Mouse (Mus musculus) heart, postnatal 14 days (tissue): Measurements from ENCODE around the gene Kcnc2. TPM values are rescaled to one million over a fixed set of nuclear protein-coding genes. Genes with fewer than 3 reads are reported as not detected.

ENCODE experiments used
- total RNA-seq, 2 experiments: library from RNA; stranded (reverse); gene quantifications; 2 replicates each; pipeline ENCODE4 v1.2.3; 2021

Gene Kcnc2
- total RNA-seq, 2 experiments from 2014 or later: 0.66 to 0.76 TPM

Other genes with a start within 250 kb of the Kcnc2 start
- gene Glipr1l1, start 210.9 kb upstream of the Kcnc2 start, total RNA-seq: not detected
- gene Glipr1l2, start 187.8 kb upstream of the Kcnc2 start, total RNA-seq: not detected
- not detected for gene Glipr1l3, start 110.8 kb upstream of the Kcnc2 start, total RNA-seq
- gene Caps2, start 107.5 kb upstream of the Kcnc2 start, total RNA-seq: not detected